Mouse (Mus musculus) kidney, postnatal 25 days (tissue): ENCODE measurements at regions not wholly inside any gene's neighbourhood (a gene's known extent, or its start where the extent isn't known, plus 50 kb on each side); places are given as distances from the start of the nearest gene placed in this dataset.
A peak's percentile ranks its signal among the peaks of the same experiment; 100 is the strongest.

ENCODE experiments used
- DNase-seq, 2 experiments: peaks; one replicate each; pipeline ENCODE4 v3.0.0; 2021; ENCODE audit warnings: mixed read lengths in 2 of 2

GRCm38 (mm10) chr9:71420064-71420463 is 65.7 kb downstream of the Polr2m start:
- DNase-seq = peak in 1 of 2 experiments; percentile 2

- no peak for DNase-seq
These were observed 67.2 kb downstream of the Polr2m start for GRCm38 (mm10) chr9:71418531-71418930.

- no peak for DNase-seq
These were observed 68.5 kb downstream of the Polr2m start for GRCm38 (mm10) chr9:71417248-71417647.

GRCm38 (mm10) chr9:71411171-71411570 is 74.6 kb downstream of the Polr2m start:
- no peak for DNase-seq

GRCm38 (mm10) chr9:71409925-71410324 is 75.8 kb downstream of the Polr2m start:
- no peak for DNase-seq

GRCm38 (mm10) chr9:71408946-71409345 is 76.8 kb downstream of the Polr2m start:
- no peak for DNase-seq

GRCm38 (mm10) chr9:71404396-71405135 is 81.2 kb downstream of the Polr2m start:
- DNase-seq = no peak

GRCm38 (mm10) chr9:71401667-71402066 is 84.1 kb downstream of the Polr2m start:
- no peak for DNase-seq

- no peak for DNase-seq
These were observed 86.4 kb downstream of the Polr2m start for GRCm38 (mm10) chr9:71399346-71399745.

GRCm38 (mm10) chr9:71396784-71397183 is 89.0 kb downstream of the Polr2m start:
- peak; percentile 37 to 58 for DNase-seq

GRCm38 (mm10) chr9:71390221-71390620 is 95.5 kb downstream of the Polr2m start:
- DNase-seq = no peak

GRCm38 (mm10) chr9:71387426-71387825 is 98.3 kb downstream of the Polr2m start:
- DNase-seq = no peak

- DNase-seq = no peak
These were observed 101.8 kb downstream of the Polr2m start for GRCm38 (mm10) chr9:71383901-71384300.

- DNase-seq = no peak
These were observed 105.9 kb downstream of the Polr2m start for GRCm38 (mm10) chr9:71379731-71380250.

- no peak for DNase-seq
These were observed 116.0 kb downstream of the Polr2m start for GRCm38 (mm10) chr9:71369760-71370159.

- DNase-seq = no peak
These were observed 116.5 kb downstream of the Polr2m start for GRCm38 (mm10) chr9:71369202-71369601.

- DNase-seq = peak in 1 of 2 experiments; percentile 16
These were observed 119.2 kb downstream of the Polr2m start for GRCm38 (mm10) chr9:71366573-71366972.

- no peak for DNase-seq
These were observed 120.5 kb downstream of the Polr2m start for GRCm38 (mm10) chr9:71365177-71365738.

- no peak for DNase-seq
These were observed 121.6 kb downstream of the Polr2m start for GRCm38 (mm10) chr9:71364047-71364665.

- peak in 1 of 2 experiments; percentile 22 for DNase-seq
These were observed 123.3 kb downstream of the Polr2m start for GRCm38 (mm10) chr9:71362401-71362800.

- no peak for DNase-seq
These were observed 123.8 kb downstream of the Polr2m start for GRCm38 (mm10) chr9:71361961-71362360.

- peak; percentile 24 to 50 for DNase-seq
These were observed 124.4 kb downstream of the Polr2m start for GRCm38 (mm10) chr9:71361311-71361710.

GRCm38 (mm10) chr9:71360676-71361075 is 125.1 kb downstream of the Polr2m start:
- DNase-seq = peak; percentile 55 to 69

GRCm38 (mm10) chr9:71358961-71359360 is 126.8 kb downstream of the Polr2m start:
- peak in 1 of 2 experiments; percentile 44 for DNase-seq
